Mouse (Mus musculus): ENCODE measurements around the gene Tmtc4.

The Tmtc4 gene

GRCm38 (mm10) chr14:122983226-122984215 is at the start of gene Tmtc4:
Gene Tmtc4 (minus strand): TSS chr14:122984035.
- DNase-seq: peak; percentile 95

GRCm38 (mm10) chr14:123032435-123032834 is 48.6 kb upstream of the Tmtc4 start:
- DNase-seq: no peak

- DNase-seq: peak in 1 of 2 experiments; percentile 10
Measured at GRCm38 (mm10) chr14:123027876-123028275, 44.0 kb upstream of the Tmtc4 start.

- no peak for DNase-seq
Measured at GRCm38 (mm10) chr14:123022981-123023380, 39.1 kb upstream of the Tmtc4 start.

- no peak for DNase-seq
Measured at GRCm38 (mm10) chr14:123016310-123016709, 32.5 kb upstream of the Tmtc4 start.

- DNase-seq: no peak
Measured at GRCm38 (mm10) chr14:123015687-123016086, 31.9 kb upstream of the Tmtc4 start.

- no peak for DNase-seq
Measured at GRCm38 (mm10) chr14:123009108-123010018, 25.5 kb upstream of the Tmtc4 start.

- DNase-seq: no peak
Measured at GRCm38 (mm10) chr14:123008672-123009071, 24.8 kb upstream of the Tmtc4 start.

- no peak for DNase-seq
Measured at GRCm38 (mm10) chr14:123003715-123004114, 19.9 kb upstream of the Tmtc4 start.

GRCm38 (mm10) chr14:123001391-123001790 is 17.6 kb upstream of the Tmtc4 start:
- DNase-seq: no peak

GRCm38 (mm10) chr14:122997465-122997864 is 13.6 kb upstream of the Tmtc4 start:
- no peak for DNase-seq

- DNase-seq: no peak
Measured at GRCm38 (mm10) chr14:122993935-122994334, 10.1 kb upstream of the Tmtc4 start.

GRCm38 (mm10) chr14:122992937-122993336 is 9.1 kb upstream of the Tmtc4 start:
- DNase-seq: no peak

GRCm38 (mm10) chr14:122990521-122991052 is 6.8 kb upstream of the Tmtc4 start:
- no peak for DNase-seq

- no peak for DNase-seq
Measured at GRCm38 (mm10) chr14:122986404-122986803, 2.6 kb upstream of the Tmtc4 start.

GRCm38 (mm10) chr14:122982571-122983225 is 1.1 kb downstream of the Tmtc4 start:
- DNase-seq: peak; percentile 85

GRCm38 (mm10) chr14:122981831-122982485 is 1.9 kb downstream of the Tmtc4 start:
- no peak for DNase-seq

GRCm38 (mm10) chr14:122978871-122979270 is 5.0 kb downstream of the Tmtc4 start:
- DNase-seq: peak; percentile 13 to 31

- no peak for DNase-seq
Measured at GRCm38 (mm10) chr14:122977797-122978140, 6.1 kb downstream of the Tmtc4 start.

- no peak for DNase-seq
Measured at GRCm38 (mm10) chr14:122977056-122977796, 6.6 kb downstream of the Tmtc4 start.

- no peak for DNase-seq
Measured at GRCm38 (mm10) chr14:122974854-122975570, 8.8 kb downstream of the Tmtc4 start.
